Mouse (Mus musculus): ENCODE measurements around the gene AC109138.7.
"Not testable (repeated sequence)": the region's sequence is repeated elsewhere in the genome, so short reads cannot be mapped to it uniquely, and the experiment has no call there.

The AC109138.7 gene

DNA sequence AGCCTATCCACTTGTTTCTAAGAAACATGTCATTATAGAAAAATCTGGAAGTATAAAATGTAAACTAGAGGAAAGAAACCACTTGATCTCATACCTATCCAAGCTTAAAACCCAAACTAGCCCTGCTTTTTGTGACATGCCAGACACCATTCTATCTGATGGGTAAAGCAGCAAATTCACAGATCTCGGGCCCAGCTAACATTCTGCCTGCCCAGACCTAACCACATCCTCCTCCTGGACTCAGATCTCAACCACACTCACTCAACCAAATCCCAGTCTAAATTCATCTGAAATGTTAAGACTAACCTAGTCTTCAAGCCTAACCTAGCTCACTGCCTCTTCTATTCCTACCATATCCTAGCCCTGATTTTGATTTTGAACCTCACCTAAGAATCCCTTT, 4.6 kb downstream of the AC109138.7 start:
- DNase-seq (ENCODE audit: low spot score) = no peak

DNA sequence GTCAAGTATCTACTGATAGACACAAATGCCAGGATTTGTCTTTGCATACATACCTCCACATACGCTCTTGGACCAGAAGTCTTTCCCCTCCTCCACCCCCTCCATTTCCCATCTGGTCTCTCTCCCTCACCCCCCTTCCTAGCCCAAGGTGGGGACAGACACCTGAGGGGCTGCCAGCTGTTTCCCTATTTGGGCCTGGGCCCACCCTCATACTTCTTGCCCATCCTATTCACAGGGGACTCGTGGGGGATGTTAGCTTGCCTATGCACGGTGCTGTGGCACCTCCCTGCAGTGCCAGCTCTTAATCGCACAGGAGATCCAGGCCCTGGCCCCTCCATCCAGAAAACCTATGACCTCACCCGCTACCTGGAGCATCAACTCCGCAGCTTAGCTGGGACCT, 5.8 kb downstream of the AC109138.7 start:
- DNase-seq (ENCODE audit: low spot score) = no peak

DNA sequence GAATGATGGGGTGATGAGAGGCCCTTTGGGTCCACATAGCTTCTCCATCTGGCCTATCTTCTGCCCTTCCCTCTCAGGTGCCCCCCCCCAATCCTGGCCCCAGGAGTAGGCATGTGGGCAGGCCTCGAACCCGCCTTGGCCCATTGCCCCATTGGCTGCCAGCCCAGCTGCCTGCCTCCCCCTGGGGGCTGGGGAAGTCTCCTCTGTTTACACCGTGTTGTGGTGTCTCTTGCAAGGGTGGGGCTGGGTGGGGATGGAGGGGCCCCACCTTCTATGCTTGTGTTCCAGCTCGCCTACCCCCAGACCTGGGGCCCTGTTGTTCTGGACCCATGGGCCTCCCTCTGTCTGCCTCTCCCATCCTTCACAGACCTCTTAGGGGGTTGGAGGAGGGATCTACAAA, 6.3 kb downstream of the AC109138.7 start:
- no peak for DNase-seq (ENCODE audit: low spot score)

DNA sequence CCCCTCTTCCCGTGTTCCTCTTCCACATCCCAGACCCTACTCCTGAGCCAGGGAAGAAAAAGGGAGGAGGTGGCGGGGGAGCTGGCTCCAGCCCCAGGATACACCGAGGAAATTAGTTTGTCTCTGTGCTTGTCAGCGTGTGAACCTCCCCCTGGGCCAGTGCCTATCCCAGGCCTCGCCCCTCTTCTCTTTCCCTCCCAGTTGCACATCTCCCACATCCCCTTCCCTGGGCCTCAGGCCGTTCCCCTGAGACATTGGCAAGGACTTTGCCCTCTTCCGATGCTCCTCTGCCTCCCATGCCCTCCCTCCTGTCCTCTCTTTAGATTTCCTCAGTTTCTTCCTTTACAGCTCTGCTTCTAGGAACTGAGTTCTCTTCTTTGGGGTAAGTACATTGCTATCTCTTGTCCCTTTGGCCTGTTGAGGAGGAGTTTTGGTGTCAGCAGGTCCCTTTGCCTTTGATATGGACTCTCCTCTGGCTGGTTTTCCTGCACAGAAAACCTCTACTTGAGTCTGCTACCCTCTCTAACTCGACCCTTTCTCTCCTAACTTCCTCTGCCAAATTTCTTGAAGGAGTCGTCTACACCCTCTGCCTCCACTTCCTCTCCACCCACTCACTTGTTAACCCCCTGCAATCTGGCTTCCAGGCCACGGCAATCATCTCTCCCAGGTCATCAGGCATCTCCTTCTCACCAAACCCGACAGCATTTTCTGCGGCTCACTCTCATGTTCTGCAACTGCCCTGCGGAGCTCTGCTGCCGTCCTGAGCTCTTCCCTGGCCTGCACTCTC, 7.0 kb downstream of the AC109138.7 start:
- no peak for DNase-seq (ENCODE audit: low spot score)

DNA sequence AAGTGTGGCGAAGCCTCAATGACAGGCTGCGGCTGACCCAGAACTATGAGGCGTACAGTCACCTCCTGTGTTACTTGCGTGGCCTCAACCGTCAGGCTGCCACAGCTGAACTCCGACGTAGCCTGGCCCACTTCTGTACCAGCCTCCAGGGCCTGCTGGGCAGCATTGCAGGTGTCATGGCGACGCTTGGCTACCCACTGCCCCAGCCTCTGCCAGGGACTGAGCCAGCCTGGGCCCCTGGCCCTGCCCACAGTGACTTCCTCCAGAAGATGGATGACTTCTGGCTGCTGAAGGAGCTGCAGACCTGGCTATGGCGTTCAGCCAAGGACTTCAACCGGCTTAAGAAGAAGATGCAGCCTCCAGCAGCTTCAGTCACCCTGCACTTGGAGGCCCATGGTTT, 8.0 kb downstream of the AC109138.7 start:
- no peak for DNase-seq (ENCODE audit: low spot score)

DNA sequence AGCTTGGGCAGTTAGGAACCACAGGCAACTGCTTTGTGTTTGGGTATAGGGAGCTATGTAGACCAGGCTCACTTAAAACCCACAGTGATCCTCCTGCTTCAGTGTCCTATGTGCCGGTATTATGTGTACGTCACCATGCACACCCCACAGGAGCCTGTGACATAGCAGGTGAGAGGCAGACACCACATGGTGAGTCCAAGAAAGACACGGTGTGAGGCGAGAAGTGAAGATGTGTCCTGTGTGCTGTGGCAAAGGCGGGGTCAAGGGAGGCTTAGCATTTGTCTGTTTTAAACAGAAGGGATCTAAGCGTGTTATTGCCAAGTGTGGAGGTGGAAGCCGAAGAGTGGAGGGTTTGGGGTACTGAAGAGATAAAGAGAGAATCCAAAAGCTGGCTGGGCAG, 12.6 kb downstream of the AC109138.7 start:
- no peak for DNase-seq (ENCODE audit: low spot score)

DNA sequence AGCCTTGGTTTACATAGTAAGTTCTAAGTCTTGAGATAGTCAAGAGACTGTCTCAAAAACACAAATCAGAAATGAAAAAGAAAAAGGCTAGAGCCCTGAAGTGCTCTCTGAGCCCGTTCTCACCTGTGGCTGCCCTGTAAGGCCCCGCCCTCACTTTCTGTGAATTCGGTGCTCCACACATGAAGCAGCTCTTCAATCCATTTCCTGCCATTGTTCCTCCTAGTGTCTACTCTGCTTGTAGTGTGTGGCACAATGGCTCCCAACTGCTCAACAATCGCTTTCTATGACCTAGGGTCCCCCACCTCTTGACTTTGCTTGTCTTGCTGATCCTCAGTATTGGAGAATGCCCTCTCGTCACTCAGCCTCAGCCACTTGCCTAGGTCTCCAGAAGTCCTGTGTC, 13.3 kb downstream of the AC109138.7 start:
- DNase-seq (ENCODE audit: low spot score) = no peak

DNA sequence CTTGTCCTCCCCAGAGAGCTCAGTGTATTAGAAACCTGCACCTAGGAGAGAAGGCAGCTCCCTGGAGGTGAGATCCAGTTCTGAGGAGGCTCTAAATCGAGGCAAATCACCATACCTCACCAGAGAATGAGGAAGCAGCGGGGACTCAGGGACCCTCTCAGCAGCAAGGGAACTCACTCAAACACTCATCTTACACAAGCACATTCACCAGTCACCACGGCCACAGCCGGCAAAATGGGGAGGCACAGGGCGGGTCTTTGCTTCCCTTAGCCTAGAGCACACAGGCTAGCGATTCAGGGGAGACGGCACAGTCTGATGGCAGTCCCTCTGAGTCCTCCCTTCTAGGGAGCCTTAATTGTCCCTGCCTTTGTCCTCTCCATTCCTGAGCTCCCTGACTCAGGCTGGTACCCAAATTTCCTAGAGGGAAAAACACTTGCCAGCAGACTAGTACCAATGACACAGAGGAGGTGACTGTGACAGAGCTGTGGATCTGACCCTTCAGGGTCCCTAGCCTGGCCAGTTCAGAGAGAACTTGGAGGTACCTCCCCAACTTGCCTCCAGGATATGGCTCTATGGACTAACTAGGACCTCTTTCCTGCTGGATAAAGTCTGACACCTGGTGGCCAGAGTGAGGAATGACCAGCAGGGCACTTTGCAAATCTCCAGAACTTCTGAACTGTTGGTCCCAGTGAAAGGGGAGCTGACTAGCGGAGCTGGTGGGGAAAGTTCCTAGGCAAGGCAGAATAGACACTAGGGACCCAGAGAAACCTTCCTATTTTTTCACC, 13.9 kb downstream of the AC109138.7 start:
- DNase-seq (ENCODE audit: low spot score) = peak; percentile 57

DNA sequence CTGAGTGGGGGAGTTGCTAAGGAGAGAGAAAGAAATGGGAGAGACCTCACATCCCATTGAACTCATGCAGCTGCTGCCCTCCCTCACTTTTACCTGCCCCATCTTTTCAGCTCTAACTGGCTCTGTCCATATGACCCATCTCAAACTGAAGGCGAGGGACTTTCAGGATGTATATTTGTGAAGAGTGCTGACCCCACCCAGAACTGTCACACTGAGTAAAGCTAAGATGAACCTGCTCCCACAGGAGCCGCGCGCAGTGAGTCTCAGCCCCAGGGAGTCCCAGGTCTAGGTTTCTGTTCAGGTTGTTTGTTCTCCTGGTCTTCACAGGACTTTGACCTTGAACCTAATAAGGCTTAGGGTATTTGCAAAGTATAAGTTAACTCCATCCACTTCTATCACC, 14.7 kb downstream of the AC109138.7 start:
- DNase-seq (ENCODE audit: low spot score) = no peak

DNA sequence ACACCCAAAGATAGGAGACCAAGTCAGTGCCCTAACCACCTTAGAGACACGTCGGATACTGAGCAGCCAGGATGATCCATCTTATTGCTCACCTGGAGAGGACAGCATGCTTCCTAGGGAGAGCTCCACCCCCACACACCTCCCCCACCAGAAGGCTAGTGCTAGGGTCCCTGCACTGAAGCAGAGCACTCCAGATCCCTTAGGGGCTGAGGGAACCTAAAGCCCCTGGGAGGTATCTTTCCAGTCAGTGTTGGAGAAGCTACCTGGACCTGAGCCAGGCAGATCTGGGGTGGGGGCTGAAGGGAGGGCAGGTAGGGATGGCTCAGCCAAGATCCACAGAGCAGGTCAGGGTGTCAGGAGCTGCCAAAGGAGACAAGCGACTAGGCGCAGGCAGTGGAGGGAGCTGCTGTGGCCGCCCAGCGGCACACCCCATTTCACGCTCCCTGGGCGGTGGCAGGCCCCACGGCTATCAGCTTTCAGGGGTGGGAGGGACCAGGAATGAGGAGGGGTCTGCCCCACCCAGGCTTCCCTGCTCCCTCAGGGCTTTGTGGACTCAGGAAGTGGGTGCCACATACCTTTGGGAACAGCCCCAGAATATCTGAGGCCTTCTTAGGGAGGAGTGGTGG, 15.4 kb downstream of the AC109138.7 start:
- peak; percentile 31 for DNase-seq (ENCODE audit: low spot score)

DNA sequence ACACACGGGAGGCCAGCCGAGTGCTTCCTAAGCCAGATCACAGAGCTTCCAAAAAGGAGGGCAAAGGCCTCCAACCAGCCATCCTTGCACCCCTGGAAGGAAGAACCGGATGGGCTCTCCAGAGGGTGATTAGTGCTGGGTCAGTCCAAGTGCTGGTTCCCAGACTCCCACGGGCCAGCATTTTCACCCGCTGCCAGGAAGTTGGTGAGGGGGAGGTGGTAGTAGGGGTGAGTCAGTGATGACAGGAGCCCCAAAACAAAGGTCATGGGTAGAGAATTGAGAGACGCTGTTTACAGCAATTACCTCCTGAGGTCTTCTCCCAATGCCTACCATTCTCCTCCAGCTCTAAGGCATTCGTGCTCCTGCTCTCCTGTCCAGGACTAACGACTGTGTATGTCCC, 16.3 kb downstream of the AC109138.7 start:
- peak; percentile 34 for DNase-seq (ENCODE audit: low spot score)

DNA sequence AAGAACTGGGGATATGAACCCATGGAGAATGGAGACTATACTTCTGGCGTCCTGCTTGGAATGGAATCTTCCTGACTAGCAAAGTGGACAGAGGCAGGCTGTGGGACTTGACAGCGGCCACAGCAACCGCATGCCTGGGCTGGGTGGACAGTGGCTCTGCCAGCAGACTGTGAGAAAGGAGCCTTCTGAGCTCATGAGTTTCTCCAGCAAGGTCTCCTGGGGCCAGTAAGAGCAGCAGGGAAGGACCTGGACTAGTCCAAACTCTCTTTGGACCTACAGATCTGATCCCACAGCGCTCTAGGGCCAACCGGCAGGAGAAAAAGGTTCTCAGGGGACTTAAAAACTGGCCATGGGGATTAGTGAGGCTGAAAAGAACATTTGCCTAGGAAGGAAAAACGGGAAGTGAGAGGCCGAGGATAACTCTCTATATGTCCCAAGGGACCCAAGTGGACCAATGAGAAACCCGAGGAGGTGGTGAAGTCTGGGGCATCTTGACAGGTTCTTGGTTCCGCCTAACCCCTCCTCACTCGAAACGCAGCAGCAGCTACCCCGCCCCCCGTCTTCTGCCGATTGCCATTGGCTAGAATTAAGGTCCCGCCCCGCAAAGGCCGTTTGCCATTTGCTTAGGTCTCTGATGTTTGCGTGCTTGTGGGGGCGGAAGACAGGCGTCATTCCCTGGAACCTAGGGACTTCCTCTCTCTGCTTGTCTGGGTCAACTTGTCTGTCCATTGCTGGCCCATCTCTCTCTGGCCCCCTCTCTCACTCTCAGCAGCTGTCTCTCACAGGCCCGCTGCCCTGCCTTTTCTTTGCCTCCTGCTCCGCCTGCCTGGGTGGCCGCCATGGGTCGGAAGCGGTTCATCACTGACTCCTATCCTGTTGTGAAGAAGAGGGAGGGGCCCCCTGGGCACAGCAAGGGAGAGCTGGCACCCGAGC, 17.4 kb downstream of the AC109138.7 start, which contains the start of gene Pold4:
Pold4 (plus strand) TSS at position 647 of the 933 bp plus-strand sequence.
- peak; percentile 93 for DNase-seq (ENCODE audit: low spot score)

DNA sequence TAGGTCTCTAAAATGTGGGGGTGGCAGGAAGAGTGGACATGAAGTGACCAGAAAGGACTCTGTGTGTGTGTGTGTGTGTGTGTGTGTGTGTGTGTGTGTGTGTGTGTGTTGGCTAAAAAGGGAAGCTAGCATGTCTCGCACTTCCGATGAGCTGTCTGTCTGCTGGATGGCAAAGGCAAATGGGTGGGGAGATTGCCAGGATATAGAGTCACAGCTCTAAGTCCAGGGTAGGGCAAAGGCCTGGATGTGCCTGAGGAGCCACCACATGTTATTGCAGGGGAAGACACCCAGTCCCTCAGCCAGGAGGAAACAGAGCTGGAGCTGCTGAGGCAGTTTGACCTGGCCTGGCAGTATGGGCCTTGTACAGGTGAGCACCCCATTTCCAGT, 18.0 kb downstream of the AC109138.7 start:
- no peak for DNase-seq (ENCODE audit: low spot score)

DNA sequence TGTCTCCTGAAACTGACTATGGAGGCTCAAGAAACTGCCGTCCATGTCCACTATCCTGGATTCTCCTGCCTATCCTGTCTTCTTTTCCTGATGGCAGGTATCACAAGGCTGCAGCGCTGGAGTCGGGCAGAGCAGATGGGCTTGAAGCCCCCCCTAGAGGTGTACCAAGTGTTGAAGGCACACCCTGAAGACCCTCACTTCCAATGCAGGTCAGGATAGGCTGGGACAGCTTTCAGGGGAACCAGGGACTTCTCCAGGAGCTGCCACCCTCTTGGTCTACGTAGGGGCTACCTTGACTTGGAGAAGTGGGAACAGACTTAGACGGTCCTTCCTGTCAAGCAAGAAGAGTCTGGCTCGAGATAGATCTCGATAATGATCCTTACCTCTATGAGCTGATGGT, 18.5 kb downstream of the AC109138.7 start:
- DNase-seq (ENCODE audit: low spot score) = no peak

DNA sequence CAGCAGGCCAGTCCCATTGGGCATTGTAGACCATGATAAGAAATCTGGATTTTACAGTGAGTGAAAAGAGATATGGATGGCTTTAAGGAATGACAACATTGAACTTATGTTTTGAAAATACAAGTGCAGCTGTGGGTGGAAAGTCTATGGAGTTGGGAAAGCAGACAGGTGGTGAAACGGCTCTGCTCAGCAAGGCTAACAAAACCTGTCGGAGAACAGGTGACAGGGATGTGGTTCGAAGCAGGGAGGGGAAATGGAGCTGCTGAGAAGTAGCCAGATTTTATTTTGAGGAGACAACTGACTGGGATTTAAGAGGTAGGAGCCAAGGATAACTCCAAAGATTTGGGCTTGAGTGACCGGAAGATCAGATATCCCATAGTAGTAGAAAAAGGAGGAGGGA, 20.4 kb downstream of the AC109138.7 start:
- no peak for DNase-seq (ENCODE audit: low spot score)

DNA sequence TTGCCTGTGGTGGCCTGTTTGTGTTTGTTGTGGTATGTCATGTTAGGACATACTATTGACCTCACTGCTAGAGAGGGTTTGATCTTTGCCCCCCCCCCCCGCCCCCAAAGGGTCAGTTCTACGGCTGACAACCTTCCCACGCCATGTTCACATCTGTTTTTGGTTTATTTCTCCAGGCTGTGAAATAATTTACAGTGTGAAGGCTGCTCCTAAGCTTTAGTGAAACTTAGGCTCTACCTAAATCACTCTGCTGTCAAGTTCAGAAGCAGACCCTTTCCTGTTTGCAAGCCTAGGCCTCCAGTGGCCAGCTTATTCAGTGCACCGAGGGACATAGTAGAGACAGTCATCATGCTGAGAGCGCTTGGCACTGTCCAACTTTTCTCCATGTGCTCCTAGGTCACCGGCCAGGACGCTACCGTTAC, 26.1 kb downstream of the AC109138.7 start:
- no peak for DNase-seq (ENCODE audit: low spot score)

DNA sequence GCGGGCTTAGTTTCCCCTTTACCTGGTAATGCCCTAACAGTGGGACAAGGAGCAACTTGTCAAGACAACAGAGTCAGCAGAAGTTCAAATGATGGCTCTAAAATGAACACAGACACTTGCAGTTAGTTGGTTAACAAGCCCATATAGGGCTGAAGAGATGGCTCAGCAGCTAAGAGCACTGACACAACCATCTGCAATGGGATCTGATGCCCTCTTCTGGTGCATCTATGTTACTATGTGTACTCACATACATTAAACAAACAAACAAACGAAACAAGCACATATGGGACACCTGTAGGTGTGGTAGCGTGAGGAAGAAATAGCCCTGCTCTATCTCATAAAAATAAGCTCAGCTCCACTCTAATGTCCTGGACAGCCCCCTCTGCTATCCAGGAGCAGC, 28.3 kb downstream of the AC109138.7 start:
- DNase-seq (ENCODE audit: low spot score) = no peak

DNA sequence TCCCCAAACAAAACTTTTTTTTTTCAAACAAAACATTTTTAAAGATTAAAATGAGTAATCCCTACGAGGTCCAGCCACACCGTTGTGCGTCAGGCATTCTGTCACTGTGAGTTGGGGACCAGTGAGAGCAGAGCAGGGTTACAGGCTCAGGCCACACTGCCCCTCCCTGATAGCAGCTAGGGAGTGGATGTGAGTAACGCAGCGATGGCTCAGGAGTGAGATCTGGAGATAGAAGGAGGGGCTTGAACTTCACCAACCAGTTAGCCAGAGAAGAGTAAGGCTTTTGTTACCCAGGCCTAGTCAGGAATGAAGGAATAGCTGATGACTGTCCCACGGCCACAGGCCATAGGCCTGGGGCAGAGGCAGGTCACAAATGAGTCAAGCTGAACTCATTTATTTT, 30.6 kb downstream of the AC109138.7 start:
- DNase-seq (ENCODE audit: low spot score) = no peak

DNA sequence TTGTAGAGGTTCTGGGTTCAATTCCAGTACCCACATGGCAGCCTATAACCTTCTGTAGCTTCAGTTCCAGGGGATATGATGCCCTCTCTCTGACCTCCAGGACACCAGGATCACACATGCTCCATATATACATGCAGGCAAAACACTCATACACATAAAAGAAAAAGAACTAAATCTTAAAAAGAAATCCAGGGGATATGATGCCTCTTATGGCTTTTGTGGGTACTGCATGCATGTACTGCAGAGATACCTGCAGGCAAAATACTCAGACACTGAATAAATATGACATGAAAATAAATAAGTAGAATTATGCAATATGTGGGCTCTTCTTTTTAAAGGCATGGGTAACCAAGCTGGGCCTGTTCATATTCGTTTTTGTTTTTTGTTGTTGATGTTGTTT, 32.9 kb downstream of the AC109138.7 start:
- DNase-seq (ENCODE audit: low spot score) = no peak

DNA sequence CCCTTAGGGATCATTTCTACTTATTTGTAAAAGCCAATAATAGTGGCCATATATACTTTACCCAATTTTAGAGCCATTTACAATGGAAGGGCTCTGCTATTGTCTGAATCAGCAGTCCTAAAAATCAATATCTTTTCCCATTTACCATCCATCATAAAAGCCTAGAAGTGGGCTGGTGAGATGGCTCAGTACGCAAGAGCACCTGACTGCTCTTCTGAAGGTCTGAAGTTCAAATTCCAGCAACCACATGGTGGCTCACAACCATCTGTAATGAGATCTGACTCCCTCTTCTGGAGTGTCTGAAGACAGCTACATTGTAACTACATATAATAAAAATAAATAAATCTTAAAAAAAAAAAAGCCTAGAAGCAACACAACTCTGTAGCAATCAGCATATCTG, 34.5 kb downstream of the AC109138.7 start:
- DNase-seq (ENCODE audit: low spot score) = not testable (repeated sequence)

DNA sequence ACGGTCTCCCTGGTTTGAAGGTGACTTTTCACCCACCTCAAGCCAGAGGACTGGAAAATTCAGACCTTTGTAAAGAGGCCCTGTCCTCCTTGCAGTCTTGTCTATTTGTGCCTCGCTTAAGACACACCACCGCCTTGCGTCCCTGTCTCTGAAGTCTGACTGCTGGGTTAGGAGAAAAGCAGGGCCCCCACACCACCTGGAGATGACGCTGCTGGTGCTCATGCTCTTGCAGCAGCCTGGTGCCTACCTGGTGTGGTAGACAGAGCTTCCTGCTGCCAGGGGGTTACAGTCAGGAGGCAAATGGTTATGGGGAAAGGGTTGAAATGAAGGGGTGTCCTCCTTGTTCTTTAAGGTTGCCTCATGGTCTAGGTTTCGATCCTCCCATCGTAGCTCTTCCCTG, 40.1 kb downstream of the AC109138.7 start:
- DNase-seq (ENCODE audit: low spot score) = no peak
